Mouse (Mus musculus): ENCODE data around the gene Zbtb44.

DNA sequence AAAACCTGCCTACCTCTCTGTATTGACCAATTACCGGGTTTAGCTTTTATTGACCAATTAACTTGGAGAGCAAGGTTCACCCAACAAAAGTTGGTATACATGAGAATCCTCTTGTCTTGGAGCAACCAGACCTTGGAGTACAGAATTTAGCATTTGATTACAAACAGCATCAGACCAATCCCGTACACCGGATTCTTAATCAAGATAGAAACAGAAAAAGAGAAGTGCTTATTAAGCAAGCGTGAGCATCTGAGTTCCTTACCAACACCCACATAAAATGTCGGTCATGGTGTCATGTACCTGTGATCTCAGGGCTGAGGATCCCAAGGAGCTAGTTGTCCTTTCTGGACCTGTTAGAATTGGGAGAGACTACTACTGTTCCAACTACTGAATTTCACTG lies 19.8 kb downstream of the Zbtb44 start:
- TF ChIP-seq CTCF (IDR thresholded peaks at IDR 0.05; ENCODE audit: low read depth, low read length) (no peak), EP300 (IDR thresholded peaks at IDR 0.05; ENCODE audit: insufficient read depth, low read depth, low read length) (no peak), POLR2A (IDR thresholded peaks at IDR 0.05; ENCODE audit: insufficient read depth, low read length) (no peak)

Data from ES-Bruce4 (cell line).